Mouse (Mus musculus): ENCODE data around the gene Dnajc9. TPM values are rescaled to one million over a fixed set of nuclear protein-coding genes. Genes with fewer than 3 reads are reported as not detected.

Gene Dnajc9
- polyA plus RNA-seq (2012; ENCODE audit: insufficient read depth, insufficient read length, missing spikeins) = 19.8 and 23.9 TPM in 2 replicates

- peak within 1 kb of the TSS; percentile 88 for H3K4me3 ChIP-seq (ENCODE audit: insufficient read depth, low read depth, low read length)
- peaks cover 2% of the 10 kb centered on the region; the same call in 1 of the 2 replicates for H3K4me1 ChIP-seq (ENCODE audit: control insufficient read depth, insufficient read depth, insufficient read length, low read length)
- peak within 1 kb of the TSS; percentile 64 for H3K27ac ChIP-seq (replicated peaks; ENCODE audit: low read depth, low read length)
Measured at GRCm38 (mm10) chr14:20388441-20389129, at the start of gene Dnajc9. TSS of gene Dnajc9 (minus strand) at chr14:20388910.

- Histone ChIP-seq H3K4me3 (ENCODE audit: insufficient read depth, low read depth, low read length) (no peak overlapping the region), H3K4me1 (ENCODE audit: control insufficient read depth, insufficient read depth, insufficient read length, low read length) (no peaks in the 10 kb centered on the region), H3K27ac (replicated peaks; ENCODE audit: low read depth, low read length) (no peak overlapping the region)
Measured at GRCm38 (mm10) chr14:20436976-20437375, 48.3 kb upstream of the Dnajc9 start.

- no peak overlapping the region for H3K4me3 ChIP-seq (ENCODE audit: insufficient read depth, low read depth, low read length)
- no peak overlapping the region for H3K27ac ChIP-seq (replicated peaks; ENCODE audit: low read depth, low read length)
- no peaks in the 10 kb centered on the region for H3K4me1 ChIP-seq (ENCODE audit: control insufficient read depth, insufficient read depth, insufficient read length, low read length)
Measured at GRCm38 (mm10) chr14:20432420-20432819, 43.7 kb upstream of the Dnajc9 start.

GRCm38 (mm10) chr14:20431726-20432125 is 43.0 kb upstream of the Dnajc9 start:
- Histone ChIP-seq H3K4me1 (ENCODE audit: control insufficient read depth, insufficient read depth, insufficient read length, low read length) (no peaks in the 10 kb centered on the region), H3K27ac (replicated peaks; ENCODE audit: low read depth, low read length) (no peak overlapping the region)

GRCm38 (mm10) chr14:20429833-20430232 is 41.1 kb upstream of the Dnajc9 start:
- H3K4me1 ChIP-seq (ENCODE audit: control insufficient read depth, insufficient read depth, insufficient read length, low read length) = no peaks in the 10 kb centered on the region
- no peak overlapping the region for H3K4me3 ChIP-seq (ENCODE audit: insufficient read depth, low read depth, low read length)
- no peak overlapping the region for H3K27ac ChIP-seq (replicated peaks; ENCODE audit: low read depth, low read length)

More at GRCm38 (mm10) chr14:20431726-20432125, 43.0 kb upstream of the Dnajc9 start:
- H3K4me3 ChIP-seq (ENCODE audit: insufficient read depth, low read depth, low read length) = no peak overlapping the region

DNA sequence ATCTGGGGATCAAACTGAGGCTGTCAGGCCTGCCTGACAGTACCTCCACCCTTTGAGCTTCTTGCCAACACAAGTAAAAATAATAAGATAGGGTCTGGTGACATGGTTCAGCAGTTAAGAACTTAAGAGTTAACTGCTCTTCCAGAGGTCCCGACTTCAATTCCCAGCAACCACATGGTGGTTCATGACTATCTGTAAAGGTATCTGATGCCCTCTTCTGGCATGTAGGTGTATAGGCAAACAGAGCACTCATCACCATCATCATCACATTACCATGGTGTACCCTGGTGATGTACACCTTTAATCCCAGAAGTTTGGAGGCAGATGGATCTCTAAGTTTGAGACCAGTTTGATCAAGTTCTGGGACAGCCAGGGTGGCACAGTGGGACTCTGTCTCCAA is 39.9 kb upstream of the Dnajc9 start:
- no peaks in the 10 kb centered on the region for H3K4me1 ChIP-seq (ENCODE audit: control insufficient read depth, insufficient read depth, insufficient read length, low read length)
- H3K27ac ChIP-seq (replicated peaks; ENCODE audit: low read depth, low read length) = no peak overlapping the region
- no peak overlapping the region for H3K4me3 ChIP-seq (ENCODE audit: insufficient read depth, low read depth, low read length)

DNA sequence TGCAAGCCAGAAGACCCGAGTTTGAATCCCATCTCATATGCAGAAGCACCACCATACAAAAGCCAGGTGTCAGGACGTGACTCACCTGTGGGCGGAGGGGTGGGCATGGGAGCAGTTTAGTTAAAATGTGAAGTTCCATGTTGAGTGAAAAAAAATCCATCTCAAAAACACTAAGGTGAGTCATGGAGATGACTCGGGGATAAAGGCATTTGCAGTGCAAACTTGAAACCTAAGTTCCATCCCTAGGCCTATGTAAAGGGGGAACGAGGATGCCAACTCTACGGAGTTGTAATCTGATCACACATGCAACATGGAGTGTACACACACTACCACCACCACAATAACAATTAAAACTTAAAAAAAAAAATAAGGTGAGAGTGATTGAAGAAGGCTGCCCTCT is 34.3 kb upstream of the Dnajc9 start:
- H3K27ac ChIP-seq (replicated peaks; ENCODE audit: low read depth, low read length) = no peak overlapping the region

GRCm38 (mm10) chr14:20422257-20422656 is 33.5 kb upstream of the Dnajc9 start:
- H3K27ac ChIP-seq (replicated peaks; ENCODE audit: low read depth, low read length) = no peak overlapping the region
- no peak overlapping the region for H3K4me3 ChIP-seq (ENCODE audit: insufficient read depth, low read depth, low read length)

More for the DNA sequence above, 34.3 kb upstream of the Dnajc9 start:
- no peaks in the 10 kb centered on the region for H3K4me1 ChIP-seq (ENCODE audit: control insufficient read depth, insufficient read depth, insufficient read length, low read length)
- no peak overlapping the region for H3K4me3 ChIP-seq (ENCODE audit: insufficient read depth, low read depth, low read length)

GRCm38 (mm10) chr14:20400071-20400470 is 11.4 kb upstream of the Dnajc9 start:
- no peak overlapping the region for H3K27ac ChIP-seq (replicated peaks; ENCODE audit: low read depth, low read length)
- H3K4me3 ChIP-seq (ENCODE audit: insufficient read depth, low read depth, low read length) = no peak overlapping the region
- H3K4me1 ChIP-seq (ENCODE audit: control insufficient read depth, insufficient read depth, insufficient read length, low read length) = no peaks in the 10 kb centered on the region

More at GRCm38 (mm10) chr14:20422257-20422656, 33.5 kb upstream of the Dnajc9 start:
- H3K4me1 ChIP-seq (ENCODE audit: control insufficient read depth, insufficient read depth, insufficient read length, low read length) = no peaks in the 10 kb centered on the region

GRCm38 (mm10) chr14:20398864-20399263 is 10.2 kb upstream of the Dnajc9 start:
- no peak overlapping the region for H3K4me3 ChIP-seq (ENCODE audit: insufficient read depth, low read depth, low read length)
- H3K4me1 ChIP-seq (ENCODE audit: control insufficient read depth, insufficient read depth, insufficient read length, low read length) = no peaks in the 10 kb centered on the region
- H3K27ac ChIP-seq (replicated peaks; ENCODE audit: low read depth, low read length) = no peak overlapping the region

DNA sequence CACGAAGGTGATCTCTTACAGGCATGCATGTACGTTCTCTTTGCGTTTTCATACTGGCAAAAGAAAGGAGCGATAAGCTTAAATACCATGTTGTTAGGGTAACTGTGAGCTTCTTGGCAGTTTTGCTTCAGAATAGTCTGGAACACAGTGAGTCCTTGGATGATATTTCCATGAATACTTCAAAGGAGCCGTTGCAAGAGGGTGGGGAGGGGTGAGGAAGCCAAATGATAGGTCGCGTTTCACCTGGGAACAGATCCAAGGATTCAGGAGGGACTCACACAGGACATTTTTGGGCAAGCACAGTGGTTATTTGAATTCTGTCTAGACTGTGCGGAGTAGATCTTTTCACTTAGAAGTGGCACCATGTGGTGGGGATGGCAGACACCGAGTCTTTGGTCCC is 8.5 kb upstream of the Dnajc9 start:
- H3K4me3 ChIP-seq (ENCODE audit: insufficient read depth, low read depth, low read length) = no peak overlapping the region
- H3K4me1 ChIP-seq (ENCODE audit: control insufficient read depth, insufficient read depth, insufficient read length, low read length) = no peaks in the 10 kb centered on the region
- no peak overlapping the region for H3K27ac ChIP-seq (replicated peaks; ENCODE audit: low read depth, low read length)

DNA sequence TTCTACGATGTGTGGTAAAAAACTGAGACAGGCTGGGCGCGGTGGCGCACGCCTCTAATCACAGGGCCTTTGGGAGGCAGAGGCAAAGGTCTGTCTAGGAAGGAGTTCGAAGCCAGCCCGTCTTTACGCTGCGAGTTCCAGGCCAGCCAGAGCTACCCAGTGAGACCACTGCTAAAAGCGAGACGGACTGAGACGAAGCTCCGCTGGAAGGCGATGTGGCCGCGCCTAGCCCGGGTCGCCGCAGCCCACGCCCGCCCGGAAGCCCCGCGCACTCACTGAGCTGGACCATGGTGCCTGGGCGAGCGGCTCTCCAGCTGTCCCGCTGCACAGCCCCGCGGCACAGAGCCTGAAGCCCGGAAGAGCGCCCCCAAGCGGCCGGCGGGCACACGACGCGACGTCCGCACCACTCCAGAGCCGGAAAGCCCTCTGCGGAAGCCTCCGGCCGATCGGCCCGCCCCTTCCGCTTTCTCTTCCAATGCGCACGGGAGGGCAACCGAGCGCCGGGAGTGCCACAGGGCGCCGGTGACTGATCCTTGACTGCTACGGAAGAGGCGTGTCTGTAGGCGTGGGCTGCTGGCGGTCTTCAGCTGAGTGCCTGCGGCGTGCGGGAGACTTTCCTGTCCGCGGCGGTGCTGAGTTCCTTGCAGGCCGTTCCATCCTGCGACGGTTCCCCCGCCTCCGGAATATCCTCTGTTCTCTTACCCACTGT is 4.6 kb upstream of the Dnajc9 start, which contains the start of gene Mrps16:
Mrps16 (minus strand) TSS at position 430 of the 709 bp plus-strand sequence.
- Histone ChIP-seq H3K4me3 (ENCODE audit: insufficient read depth, low read depth, low read length) (peak within 1 kb of the TSS; percentile 90), H3K27ac (replicated peaks; ENCODE audit: low read depth, low read length) (peak within 1 kb of the TSS; percentile 87), H3K4me1 (ENCODE audit: control insufficient read depth, insufficient read depth, insufficient read length, low read length) (no peaks in the 10 kb centered on the region)

DNA sequence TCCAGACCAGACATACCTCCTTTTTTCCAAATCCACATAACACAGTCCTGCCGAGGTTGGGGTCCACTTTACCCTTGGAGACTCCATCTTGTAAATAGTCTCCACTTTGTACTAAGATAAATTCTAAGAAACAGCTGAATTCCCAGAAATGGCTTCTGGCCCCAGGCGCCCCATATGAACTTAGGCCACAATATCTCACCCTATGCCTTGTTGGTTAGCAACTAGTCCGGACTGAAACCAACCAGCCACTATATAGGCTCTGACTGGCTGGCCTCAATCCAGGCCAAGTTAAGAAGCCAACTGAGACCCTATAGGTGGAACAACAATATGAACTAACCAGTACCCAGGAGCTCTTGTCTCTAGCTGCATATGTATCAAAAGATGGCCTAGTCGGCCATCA is 3.6 kb upstream of the Dnajc9 start:
- no peak overlapping the region for H3K27ac ChIP-seq (replicated peaks; ENCODE audit: low read depth, low read length)
- H3K4me1 ChIP-seq (ENCODE audit: control insufficient read depth, insufficient read depth, insufficient read length, low read length) = peaks cover 2% of the 10 kb centered on the region; the same call in 1 of the 2 replicates
- H3K4me3 ChIP-seq (ENCODE audit: insufficient read depth, low read depth, low read length) = peak overlapping the region; percentile 23; the same call in 1 of the 2 replicates

GRCm38 (mm10) chr14:20389446-20390079 is 853 bp upstream of the Dnajc9 start:
- H3K27ac ChIP-seq (replicated peaks; ENCODE audit: low read depth, low read length) = no peak overlapping the region
- peaks cover 2% of the 10 kb centered on the region; the same call in 1 of the 2 replicates for H3K4me1 ChIP-seq (ENCODE audit: control insufficient read depth, insufficient read depth, insufficient read length, low read length)
- no peak overlapping the region; the same call in 1 of the 2 replicates for H3K4me3 ChIP-seq (ENCODE audit: insufficient read depth, low read depth, low read length)

GRCm38 (mm10) chr14:20379753-20380430 is 8.8 kb downstream of the Dnajc9 start:
- Histone ChIP-seq H3K27ac (replicated peaks; ENCODE audit: low read depth, low read length) (no peak overlapping the region), H3K4me1 (ENCODE audit: control insufficient read depth, insufficient read depth, insufficient read length, low read length) (no peaks in the 10 kb centered on the region), H3K4me3 (ENCODE audit: insufficient read depth, low read depth, low read length) (no peak overlapping the region)

Measured in brown adipose tissue, adult 24 weeks (tissue).